Mouse (Mus musculus) ES-Bruce4 (cell line): ENCODE data around the gene Rhox3h. TPM values are rescaled to one million over a fixed set of nuclear protein-coding genes. Genes with fewer than 3 reads are reported as not detected.

Experiments used
- polyA plus RNA-seq: library from polyadenylated mRNA; stranded (reverse); fragments of >200 nt; gene quantifications from 2 replicates; pipeline ENCODE4 v1.2.4, GENCODE M21; 2011; ENCODE audit warnings: low read depth; ENCODE audit not compliant: missing spikeins, insufficient read depth, insufficient read length

Gene Rhox3h
- polyA plus RNA-seq, 1 experiment = not detected

Other genes with a start within 250 kb of the Rhox3h start
- gene Rhox4b, start 236.3 kb downstream of the Rhox3h start, polyA plus RNA-seq = not detected in 2 replicates
- gene Rhox2c, start 215.1 kb downstream of the Rhox3h start, polyA plus RNA-seq = not detected in 2 replicates
- gene Rhox3c, start 210.2 kb downstream of the Rhox3h start, polyA plus RNA-seq = not detected in 2 replicates
- gene Rhox4c, start 188.4 kb downstream of the Rhox3h start, polyA plus RNA-seq = not detected in 2 replicates
- gene Rhox2d, start 175.3 kb downstream of the Rhox3h start, polyA plus RNA-seq = not detected in 2 replicates
- gene Rhox4d, start 154.4 kb downstream of the Rhox3h start, polyA plus RNA-seq = not detected in 2 replicates
- gene Rhox2e, start 138.3 kb downstream of the Rhox3h start, polyA plus RNA-seq = not detected in 2 replicates
- not detected in 2 replicates for gene Rhox3e, start 126.7 kb downstream of the Rhox3h start, polyA plus RNA-seq
- gene Rhox4e, start 111.4 kb downstream of the Rhox3h start, polyA plus RNA-seq = not detected in 2 replicates
- gene Rhox2f, start 97.4 kb downstream of the Rhox3h start, polyA plus RNA-seq = not detected in 2 replicates
- not detected in 2 replicates for gene Rhox3f, start 87.8 kb downstream of the Rhox3h start, polyA plus RNA-seq
- gene Rhox4f, start 61.1 kb downstream of the Rhox3h start, polyA plus RNA-seq = not detected in 2 replicates
- gene Rhox3g, start 40.2 kb downstream of the Rhox3h start, polyA plus RNA-seq = not detected in 2 replicates
- not detected in 2 replicates for gene Rhox2g, start 25.3 kb downstream of the Rhox3h start, polyA plus RNA-seq
- not detected in 2 replicates for gene Rhox4g, start 17.4 kb downstream of the Rhox3h start, polyA plus RNA-seq
- gene Rhox2h, start 4.5 kb upstream of the Rhox3h start, polyA plus RNA-seq = not detected in 2 replicates
- gene Rhox5, start 136.1 kb upstream of the Rhox3h start, polyA plus RNA-seq = 162 and 170 TPM in 2 replicates
- gene Rhox6, start 158.1 kb upstream of the Rhox3h start, polyA plus RNA-seq = 23.9 and 27.9 TPM in 2 replicates
- gene Rhox7a, start 162.9 kb upstream of the Rhox3h start, polyA plus RNA-seq = 1.2 TPM in 1 of 2 replicates, not detected in the other
- gene Rhox8, start 210.2 kb upstream of the Rhox3h start, polyA plus RNA-seq = not detected in 2 replicates
- gene Rhox7b, start 228.5 kb upstream of the Rhox3h start, polyA plus RNA-seq = not detected in 2 replicates
- gene Rhox9, start 233.0 kb upstream of the Rhox3h start, polyA plus RNA-seq = 19.2 and 19.5 TPM in 2 replicates